Comparison of ENCODE assay signal across 24 mouse cellular contexts in the genomic region with DNA sequence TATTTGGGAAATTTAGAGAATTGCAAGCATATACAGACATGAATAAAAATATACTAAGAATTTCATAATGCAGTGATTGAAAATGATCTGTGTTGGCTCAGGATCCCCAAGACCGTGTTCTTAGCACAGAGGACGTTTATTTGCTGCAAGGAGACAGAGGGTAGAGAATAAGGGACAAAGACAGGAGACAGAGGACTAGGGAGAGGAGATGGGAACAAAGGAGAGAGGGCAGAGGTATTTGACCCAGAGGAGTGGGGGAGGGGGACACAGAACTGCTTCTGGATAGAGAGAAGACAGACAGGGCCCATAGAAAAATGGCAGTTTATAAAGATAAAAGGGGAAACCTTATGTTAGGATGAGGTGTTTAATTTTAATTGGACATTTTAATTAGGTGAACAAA.
"Had no signal": no experiment of that assay in that cellular context is flagged by ENCODE, and none has a peak within 500 bp of the region (broad histone marks: within the 10 kb centered on the region; RNA-seq: fewer than 3 reads in every experiment).

No protein-coding gene starts in this region.

- H3K27me3 ChIP-seq: kidney, embryonic 15.5 days; limb, embryonic 12.5 days; limb, embryonic 15.5 days; midbrain, embryonic 15.5 days had no signal

- ATAC-seq: liver, postnatal 0 days; lung, postnatal 0 days had no signal

- H3K9me3 ChIP-seq: kidney, embryonic 15.5 days; limb, embryonic 12.5 days; limb, embryonic 15.5 days; midbrain, embryonic 15.5 days had no signal

- DNase-seq: kidney, adult 11 months; kidney, adult 8-10 months; kidney, postnatal 10 days; kidney, postnatal 36 days; layer of hippocampus, postnatal 36 days; left cerebral cortex, postnatal 4 days; liver, postnatal 0 days; lung, embryonic 14.5 days; right cerebral cortex, adult 18-20 months; right cerebral cortex, postnatal 14 days; right cerebral cortex, postnatal 4 days; thymus, adult 2 months; thymus, postnatal 14 days had no signal

- H3K4me2 ChIP-seq: kidney, embryonic 15.5 days; limb, embryonic 12.5 days; limb, embryonic 15.5 days; liver, embryonic 11.5 days; lung, embryonic 14.5 days; midbrain, embryonic 15.5 days had no signal

- H3K27ac ChIP-seq: kidney, embryonic 15.5 days; left cerebral cortex, adult 2 months; limb, embryonic 12.5 days; limb, embryonic 15.5 days; liver, embryonic 14.5 days; macrophage; midbrain, embryonic 15.5 days; stomach, postnatal 0 days had no signal

- H3K4me1 ChIP-seq: kidney, embryonic 15.5 days; limb, embryonic 12.5 days; limb, embryonic 15.5 days; midbrain, embryonic 15.5 days had no signal

- H3K9ac ChIP-seq: kidney, embryonic 15.5 days; limb, embryonic 12.5 days; limb, embryonic 15.5 days; liver, embryonic 14.5 days; liver, postnatal 0 days; lung, embryonic 14.5 days; midbrain, embryonic 15.5 days had no signal

- H3K4me3 ChIP-seq: kidney, embryonic 15.5 days; left cerebral cortex, adult 2 months; limb, embryonic 12.5 days; limb, embryonic 15.5 days; midbrain, embryonic 15.5 days; myocyte had no signal

- H3K36me3 ChIP-seq: kidney, embryonic 15.5 days; limb, embryonic 12.5 days; limb, embryonic 15.5 days; midbrain, embryonic 15.5 days had no signal
